Mouse (Mus musculus) bone marrow macrophage, adult 2 months (primary cell): Measurements from ENCODE around the gene Ctr9. TPM values are rescaled to one million over a fixed set of nuclear protein-coding genes. Genes with fewer than 3 reads are reported as not detected.

Experiments used
- H3K27ac ChIP-seq: 2 replicates; pipeline ENCODE4 v1.5.1; 2012; ENCODE audit warnings: low read depth, low read length; ENCODE audit not compliant: insufficient read depth
- H3K4me1 ChIP-seq: 2 replicates; pipeline ENCODE4 v1.6.1; 2012; ENCODE audit warnings: low read length; ENCODE audit not compliant: control insufficient read depth, insufficient read depth
- H3K4me3 ChIP-seq: 2 replicates; pipeline ENCODE4 v1.5.1; 2012; ENCODE audit warnings: mild to moderate bottlenecking, low read length, moderate library complexity; ENCODE audit not compliant: insufficient read depth
- CTCF ChIP-seq: IDR thresholded peaks from 2 replicates; pipeline ENCODE4 v1.5.1; 2012; ENCODE audit warnings: low read depth, mild to moderate bottlenecking, low read length, moderate library complexity
- POLR2A ChIP-seq: IDR thresholded peaks from 2 replicates; pipeline ENCODE4 v1.6.1; 2012; ENCODE audit warnings: mild to moderate bottlenecking, low read depth, low read length, borderline replicate concordance
- polyA plus RNA-seq: library from polyadenylated mRNA; stranded (reverse); fragments of >200 nt; gene quantifications from 2 replicates; pipeline ENCODE4 v1.2.4, GENCODE M21; 2012; ENCODE audit not compliant: missing spikeins, insufficient read depth, insufficient read length

Ctr9 gene
- polyA plus RNA-seq, 1 experiment = 24.0 TPM

GRCm38 (mm10) chr7:111029046-111029553 lies 349 bp downstream of the Ctr9 start:
- Histone ChIP-seq H3K27ac (peak overlapping the region; percentile 13; the same call in 1 of the 2 replicates), H3K4me3 (peak overlapping the region; percentile 85), H3K4me1 (peaks cover 25% of the 10 kb centered on the region)
- TF ChIP-seq CTCF (no peak), POLR2A (no peak)

GRCm38 (mm10) chr7:111048920-111049319 lies 20.2 kb downstream of the Ctr9 start:
- TF ChIP-seq CTCF = no peak
- TF ChIP-seq POLR2A = no peak
- no peaks in the 10 kb centered on the region for H3K4me1 ChIP-seq
- no peak overlapping the region for H3K27ac ChIP-seq
- H3K4me3 ChIP-seq = no peak overlapping the region

DNA sequence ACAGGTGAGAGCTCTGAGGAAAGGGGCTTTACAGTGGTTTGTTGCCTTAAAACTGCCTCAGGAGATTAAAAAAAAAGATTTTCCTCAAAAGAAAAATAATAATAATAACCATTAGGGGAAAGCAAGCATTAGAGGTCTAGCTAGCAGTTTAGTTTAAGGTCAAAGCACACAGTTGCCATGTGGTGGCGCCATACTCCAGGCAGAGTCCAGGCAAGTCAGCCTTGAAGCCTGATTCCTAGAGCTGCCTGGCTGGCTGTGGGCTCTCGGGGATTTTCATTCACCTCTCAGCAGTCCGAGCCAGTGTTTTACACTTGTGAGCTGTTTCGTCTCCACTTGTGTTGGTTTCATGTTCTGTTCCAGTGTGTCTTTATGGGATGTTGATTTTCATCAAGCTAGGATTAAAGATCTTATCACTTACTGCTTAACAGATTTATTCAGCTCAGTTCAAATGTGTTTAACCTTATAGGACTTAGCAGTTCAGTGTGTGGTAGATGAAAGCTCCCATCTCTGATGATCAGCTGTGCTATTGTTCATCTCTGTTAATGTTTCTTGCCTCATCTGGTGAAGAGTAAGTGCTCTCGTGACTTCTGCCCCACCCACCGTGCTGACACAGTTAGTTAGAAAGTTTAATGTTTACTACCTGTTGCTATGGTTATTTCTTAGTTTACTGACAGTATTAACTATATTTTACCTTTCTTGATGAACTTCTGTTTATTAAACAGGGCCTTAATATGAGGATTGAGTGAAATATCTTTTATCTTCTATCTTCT lies 21.1 kb downstream of the Ctr9 start:
- TF ChIP-seq POLR2A (no peak), CTCF (peak; percentile 62)
- H3K4me1 ChIP-seq = no peaks in the 10 kb centered on the region
- H3K4me3 ChIP-seq = no peak overlapping the region
- H3K27ac ChIP-seq = no peak overlapping the region

DNA sequence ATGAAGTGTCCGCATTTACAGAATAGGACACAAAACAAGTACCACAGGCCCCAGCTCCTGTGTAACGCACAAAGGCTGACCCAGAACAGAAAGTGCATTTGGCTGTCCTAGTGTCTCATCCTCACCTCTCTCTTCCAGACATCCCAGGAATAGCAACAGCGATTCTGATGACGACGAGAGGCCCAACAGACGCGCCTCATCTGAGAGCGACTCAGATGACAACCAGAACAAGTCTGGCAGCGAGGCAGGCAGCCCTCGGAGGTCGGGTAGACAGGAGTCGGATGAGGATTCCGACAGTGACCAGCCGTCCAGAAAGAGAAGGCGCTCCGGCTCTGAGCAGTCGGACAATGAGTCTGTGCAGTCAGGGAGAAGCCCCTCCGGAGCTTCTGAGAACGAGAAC lies 26.5 kb downstream of the Ctr9 start:
- Histone ChIP-seq H3K4me1 (no peaks in the 10 kb centered on the region), H3K27ac (no peak overlapping the region), H3K4me3 (no peak overlapping the region)
- no peak for TF ChIP-seq POLR2A
- TF ChIP-seq CTCF = no peak

GRCm38 (mm10) chr7:111055984-111056657 lies 27.4 kb downstream of the Ctr9 start:
- no peaks in the 10 kb centered on the region for H3K4me1 ChIP-seq
- no peak for TF ChIP-seq POLR2A
- H3K4me3 ChIP-seq = no peak overlapping the region
- no peak overlapping the region for H3K27ac ChIP-seq

DNA sequence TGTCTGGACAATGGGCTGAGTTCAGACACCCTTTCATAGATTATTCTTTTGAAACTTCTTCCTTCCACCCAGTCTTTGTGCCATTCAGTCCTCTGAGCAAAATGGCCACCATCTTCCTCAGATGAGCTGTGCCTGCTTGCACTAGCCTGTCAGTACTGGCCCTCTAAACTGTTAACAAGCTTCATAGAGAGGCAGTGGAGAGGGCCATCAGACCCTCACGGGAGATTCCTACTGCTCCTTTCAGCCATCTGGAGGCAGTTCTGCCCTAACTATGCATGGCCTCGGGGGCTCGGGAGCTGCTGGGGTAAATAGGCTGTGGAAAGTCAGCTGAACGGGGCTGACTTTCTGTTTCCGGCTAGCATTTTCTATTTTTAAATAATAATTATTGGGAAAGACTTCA lies 30.8 kb downstream of the Ctr9 start:
- Histone ChIP-seq H3K27ac (no peak overlapping the region), H3K4me3 (no peak overlapping the region), H3K4me1 (no peaks in the 10 kb centered on the region)
- TF ChIP-seq POLR2A = no peak
- no peak for TF ChIP-seq CTCF

GRCm38 (mm10) chr7:111062971-111063370 lies 34.2 kb downstream of the Ctr9 start:
- TF ChIP-seq CTCF (no peak), POLR2A (no peak)

DNA sequence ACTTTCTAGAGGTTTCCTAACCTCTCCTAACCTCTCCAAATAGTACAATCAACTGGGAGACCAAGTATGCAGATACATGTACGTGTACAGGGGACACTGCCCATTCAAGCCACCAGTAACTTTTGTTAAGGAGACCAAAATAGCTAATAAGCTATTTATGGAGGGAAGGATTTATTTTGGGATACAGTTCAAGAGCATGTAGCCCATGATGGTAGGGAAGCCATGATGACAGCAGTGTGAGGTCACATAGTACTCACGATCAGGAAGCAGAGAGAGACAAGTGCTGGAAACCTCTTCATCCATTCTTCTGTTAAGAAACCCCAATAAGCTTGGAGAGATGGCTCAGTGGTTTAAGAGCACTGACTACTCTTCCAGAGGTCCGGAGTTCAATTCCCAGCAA lies 39.4 kb downstream of the Ctr9 start:
- no peak for TF ChIP-seq POLR2A
- no peak for TF ChIP-seq CTCF
- Histone ChIP-seq H3K27ac (no peak overlapping the region), H3K4me3 (no peak overlapping the region), H3K4me1 (no peaks in the 10 kb centered on the region)

More at GRCm38 (mm10) chr7:111062971-111063370, 34.2 kb downstream of the Ctr9 start:
- Histone ChIP-seq H3K4me1 (no peaks in the 10 kb centered on the region), H3K4me3 (no peak overlapping the region), H3K27ac (no peak overlapping the region)

DNA sequence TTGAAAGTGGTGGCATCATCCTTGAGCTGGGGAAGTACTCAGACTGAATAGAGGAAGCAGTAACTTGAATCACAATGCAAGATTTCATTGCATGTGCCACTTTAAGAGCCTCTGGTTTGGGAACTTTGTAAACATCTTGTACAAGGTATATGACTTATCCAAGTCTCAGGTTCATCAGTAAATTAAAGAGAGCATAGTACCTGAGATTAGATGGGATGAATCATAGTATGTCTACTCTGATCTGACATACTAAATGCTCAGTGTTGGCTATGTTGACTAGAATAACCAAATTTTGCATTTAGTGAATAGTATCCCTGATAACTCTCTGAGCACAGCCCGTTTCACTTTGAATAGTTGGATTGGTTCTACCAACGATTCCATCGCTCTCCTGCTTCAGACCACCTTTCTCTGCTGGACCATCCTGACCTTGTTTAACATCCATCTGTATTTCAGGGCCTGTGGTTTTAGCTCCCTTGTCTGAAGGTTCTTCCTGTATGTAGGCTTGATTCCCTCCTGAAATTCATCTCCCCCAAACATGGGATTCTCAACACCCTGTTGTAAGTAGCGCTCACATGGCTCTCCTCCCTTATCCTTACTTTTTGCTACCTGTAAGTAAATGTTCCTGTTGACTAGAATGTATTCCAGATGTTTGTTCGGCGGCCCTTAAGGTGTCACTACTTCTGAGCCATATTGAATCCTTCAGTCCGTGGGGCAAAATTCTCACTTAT lies 40.9 kb downstream of the Ctr9 start:
- H3K4me1 ChIP-seq = no peaks in the 10 kb centered on the region
- H3K27ac ChIP-seq = no peak overlapping the region
- TF ChIP-seq POLR2A (no peak), CTCF (no peak)
- H3K4me3 ChIP-seq = no peak overlapping the region

DNA sequence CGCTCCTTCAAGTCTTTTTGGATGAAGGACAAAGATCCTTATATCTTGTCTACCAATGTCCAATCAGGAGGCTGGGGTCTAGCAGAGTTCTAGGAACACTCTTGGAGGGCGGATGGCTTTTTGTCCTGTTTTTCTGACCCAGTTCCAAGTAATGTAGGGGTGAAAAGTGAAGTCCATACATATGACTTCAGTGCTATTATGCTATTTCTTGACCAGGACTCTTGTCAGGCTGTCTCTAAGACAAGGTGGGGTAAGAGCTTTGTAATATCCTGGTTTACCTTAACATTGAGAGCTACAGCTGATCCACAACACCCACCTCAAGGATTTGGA lies 41.4 kb downstream of the Ctr9 start:
- H3K27ac ChIP-seq = no peak overlapping the region
- H3K4me3 ChIP-seq = no peak overlapping the region
- no peaks in the 10 kb centered on the region for H3K4me1 ChIP-seq
- TF ChIP-seq POLR2A (no peak), CTCF (no peak)
